Mouse (Mus musculus) ES-E14 (cell line): ENCODE data around the gene Ahsg.

Experiments
- HCFC1 ChIP-seq: IDR thresholded peaks from 2 replicates; pipeline ENCODE4 v1.6.1; 2012; ENCODE audit warnings: low read length, inconsistent platforms, borderline replicate concordance; ENCODE audit not compliant: insufficient read depth
- ZC3H11A ChIP-seq: IDR thresholded peaks from 2 replicates; pipeline ENCODE4 v1.6.1; 2012; ENCODE audit warnings: low read depth, mild to moderate bottlenecking, inconsistent platforms, low read length, borderline replicate concordance

DNA sequence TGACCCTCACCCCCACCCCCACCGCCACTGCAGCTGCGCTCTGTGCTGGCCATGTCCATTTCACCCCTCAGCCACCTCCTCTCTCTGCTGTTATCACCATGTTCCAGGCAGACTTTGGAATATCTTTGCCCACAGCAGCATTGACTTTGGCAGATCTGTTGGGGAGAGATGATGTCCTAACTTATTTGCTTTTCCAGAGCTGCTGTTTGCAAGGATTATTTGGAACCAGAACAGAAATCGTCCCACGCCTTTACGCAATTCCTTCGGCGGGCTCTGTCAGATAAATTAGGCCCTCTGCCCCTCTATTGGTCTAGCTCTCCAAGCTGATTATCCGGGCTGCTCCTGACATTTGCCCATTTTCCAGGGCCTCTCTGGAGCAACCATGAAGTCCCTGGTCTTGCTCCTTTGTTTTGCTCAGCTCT, 667 bp downstream of the Ahsg start:
- TF ChIP-seq ZC3H11A (no peak), HCFC1 (no peak)
